Mouse (Mus musculus) limb, embryonic 12.5 days (tissue): Measurements from ENCODE around the gene T. TPM values are rescaled to one million over a fixed set of nuclear protein-coding genes. Genes with fewer than 3 reads are reported as not detected.
A peak's percentile ranks its signal among the peaks of the same experiment; 100 is the strongest.

Experiments used
- ATAC-seq: fragments of 200-750 bp; cut with Nextera tagmentation; 2 replicates; pipeline ENCODE4 v1.8.0; 2017; ENCODE audit warnings: low read depth, moderate TSS enrichment; ENCODE audit not compliant: insufficient number of reproducible peaks, insufficient read depth, low FRiP score, low TSS enrichment
- H3K27ac ChIP-seq: fragments of 300-500 bp; sonication (generic); 2 replicates; pipeline ENCODE4 v1.5.1; 2016; ENCODE audit warnings: mild to moderate bottlenecking, moderate library complexity
- H3K27me3 ChIP-seq: fragments of 300-500 bp; sonication (generic); 2 replicates; pipeline ENCODE4 v1.6.1; 2016; ENCODE audit warnings: mild to moderate bottlenecking, moderate library complexity
- H3K36me3 ChIP-seq: fragments of 300-500 bp; sonication (generic); 2 replicates; pipeline ENCODE4 v1.6.1; 2016; ENCODE audit warnings: mild to moderate bottlenecking, moderate library complexity
- H3K4me1 ChIP-seq: fragments of 300-500 bp; sonication (generic); replicated peaks from 2 replicates; pipeline ENCODE4 v1.6.1; 2016
- H3K4me2 ChIP-seq: fragments of 300-500 bp; sonication (generic); 2 replicates; pipeline ENCODE4 v1.6.1; 2016; ENCODE audit warnings: mild to moderate bottlenecking, moderate library complexity
- H3K4me3 ChIP-seq: fragments of 300-500 bp; sonication (generic); replicated peaks from 2 replicates; pipeline ENCODE4 v1.5.1; 2016; ENCODE audit warnings: mild to moderate bottlenecking
- H3K9ac ChIP-seq: fragments of 300-500 bp; sonication (generic); replicated peaks from 2 replicates; pipeline ENCODE4 v1.6.1; 2016; ENCODE audit warnings: mild to moderate bottlenecking, moderate library complexity
- H3K9me3 ChIP-seq: fragments of 300-500 bp; sonication (generic); 2 replicates; pipeline ENCODE4 v1.6.1; 2016; ENCODE audit warnings: mild to moderate bottlenecking, moderate library complexity
- WGBS: fragments of 180-500 bp; shearing (Covaris S2); methylation state at CpG from one replicate; pipeline ENCODE4 v1.1.7; 2016; 5-methylcytosine and 5-hydroxymethylcytosine counted together
- polyA plus RNA-seq: library from polyadenylated mRNA; unstranded; fragments of >200 nt; fragmentation: Nextera tagmentation; extraction: Ambion mirVana; gene quantifications from 2 replicates; pipeline ENCODE4 v1.2.1, GENCODE M21; 2016

The T gene
- polyA plus RNA-seq, 1 experiment from 2014 or later: 1.5 TPM

GRCm38 (mm10) chr17:8468716-8469344, 34.6 kb downstream of the T start:
- Histone ChIP-seq H3K36me3 (no peaks in the 10 kb centered on the region), H3K4me2 (no peak overlapping the region), H3K9ac (no peak overlapping the region), H3K27me3 (peaks cover 81% of the 10 kb centered on the region), H3K4me3 (no peak overlapping the region), H3K27ac (no peak overlapping the region), H3K9me3 (no peaks in the 10 kb centered on the region), H3K4me1 (no peaks in the 10 kb centered on the region; the same call in 1 of the 2 replicates)
- 16% methylated on average over 19 of the region's 19 CpGs for WGBS
- no peak for ATAC-seq

DNA sequence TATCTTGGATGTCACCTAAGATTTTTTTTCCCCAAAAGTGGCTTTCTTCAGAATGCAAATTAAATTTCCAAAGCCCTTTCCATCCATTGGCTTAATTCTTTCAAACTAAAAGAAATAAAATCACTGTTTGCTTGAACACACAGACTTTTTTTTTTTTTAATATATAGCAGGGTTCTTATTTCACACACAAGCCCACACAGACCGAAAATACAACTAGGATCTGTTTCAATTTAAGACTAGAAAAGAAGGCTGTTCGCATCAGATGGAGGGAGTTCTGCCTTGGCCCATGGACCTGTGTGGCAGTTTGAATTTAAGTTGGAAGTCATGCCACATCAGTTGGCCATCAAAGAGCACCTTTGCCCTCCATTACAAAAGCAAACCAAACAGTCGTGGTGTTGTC, 44.3 kb downstream of the T start:
- H3K36me3 ChIP-seq: no peaks in the 10 kb centered on the region
- peaks cover 27% of the 10 kb centered on the region for H3K27me3 ChIP-seq
- H3K4me3 ChIP-seq: no peak overlapping the region
- no peak for ATAC-seq
- no peak overlapping the region for H3K9ac ChIP-seq
- H3K27ac ChIP-seq: no peak overlapping the region
- H3K4me1 ChIP-seq: peaks cover 18% of the 10 kb centered on the region
- peaks cover 6% of the 10 kb centered on the region; the same call in 1 of the 2 replicates for H3K9me3 ChIP-seq
- no peak overlapping the region for H3K4me2 ChIP-seq
- WGBS: 71% methylated on average over 3 of the region's 3 CpGs

DNA sequence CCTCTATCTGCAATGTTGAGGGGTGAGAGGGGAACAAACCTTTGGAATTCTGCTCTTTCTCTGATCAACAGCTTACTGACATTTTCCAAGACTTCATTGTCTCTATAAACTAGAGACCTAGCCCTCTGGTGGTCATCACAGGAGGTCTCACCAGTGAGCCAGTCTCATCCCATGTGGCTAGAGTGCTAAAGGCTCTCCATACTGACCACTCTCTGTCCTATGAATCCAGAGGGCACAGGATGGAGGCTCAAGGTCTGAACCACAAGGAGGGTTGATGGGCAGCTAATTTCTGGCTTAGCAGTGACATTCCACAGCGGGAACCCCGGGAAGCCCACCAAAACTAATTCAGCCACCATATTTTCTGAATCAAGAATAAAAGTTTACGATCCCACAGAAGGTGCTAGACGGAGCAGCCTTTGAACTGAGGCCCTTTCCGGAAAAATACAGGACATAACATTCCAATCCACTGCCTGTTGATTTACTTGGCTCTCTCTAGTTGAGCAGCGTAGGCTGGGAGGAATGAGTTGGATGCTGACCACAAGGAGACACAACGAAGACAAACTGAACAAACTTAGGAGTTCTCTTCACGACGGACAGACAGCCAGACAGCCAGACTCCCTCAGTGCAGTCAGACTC, 45.4 kb downstream of the T start:
- no peak overlapping the region for H3K27ac ChIP-seq
- WGBS: 38% methylated on average over 9 of the region's 9 CpGs
- peaks cover 6% of the 10 kb centered on the region; the same call in 1 of the 2 replicates for H3K9me3 ChIP-seq
- no peak overlapping the region for H3K9ac ChIP-seq
- H3K4me1 ChIP-seq: peaks cover 18% of the 10 kb centered on the region
- no peak overlapping the region for H3K4me2 ChIP-seq
- peaks cover 33% of the 10 kb centered on the region for H3K27me3 ChIP-seq
- no peak for ATAC-seq
- no peaks in the 10 kb centered on the region for H3K36me3 ChIP-seq
- H3K4me3 ChIP-seq: no peak overlapping the region

GRCm38 (mm10) chr17:8481797-8482196, 47.6 kb downstream of the T start:
- Histone ChIP-seq H3K4me2 (no peak overlapping the region), H3K4me3 (no peak overlapping the region), H3K4me1 (peaks cover 18% of the 10 kb centered on the region), H3K9ac (no peak overlapping the region), H3K9me3 (peaks cover 6% of the 10 kb centered on the region; the same call in 1 of the 2 replicates), H3K27me3 (peaks cover 42% of the 10 kb centered on the region), H3K36me3 (no peaks in the 10 kb centered on the region), H3K27ac (no peak overlapping the region)
- no peak for ATAC-seq
- 41% methylated on average over 10 of the region's 10 CpGs for WGBS

DNA sequence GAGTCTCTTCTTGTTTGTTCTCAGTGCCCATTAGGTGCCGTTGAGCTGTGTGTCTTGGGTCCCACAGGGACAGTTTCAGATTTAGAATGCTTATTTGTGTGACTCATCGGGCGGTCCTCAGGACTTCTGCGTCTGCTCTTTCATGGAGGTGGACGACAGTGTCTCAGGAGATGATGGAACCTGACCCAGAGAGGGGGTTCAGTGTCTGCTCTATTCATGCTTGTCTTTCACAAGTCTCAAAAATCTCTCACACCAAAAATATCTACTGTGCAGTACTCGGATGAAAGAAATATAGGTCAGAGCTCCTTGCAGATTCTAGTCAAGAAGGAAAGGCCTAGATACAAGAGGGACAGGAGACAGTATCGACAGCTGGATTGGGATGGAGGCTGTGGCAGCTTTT, 48.7 kb downstream of the T start:
- H3K27ac ChIP-seq: no peak overlapping the region

DNA sequence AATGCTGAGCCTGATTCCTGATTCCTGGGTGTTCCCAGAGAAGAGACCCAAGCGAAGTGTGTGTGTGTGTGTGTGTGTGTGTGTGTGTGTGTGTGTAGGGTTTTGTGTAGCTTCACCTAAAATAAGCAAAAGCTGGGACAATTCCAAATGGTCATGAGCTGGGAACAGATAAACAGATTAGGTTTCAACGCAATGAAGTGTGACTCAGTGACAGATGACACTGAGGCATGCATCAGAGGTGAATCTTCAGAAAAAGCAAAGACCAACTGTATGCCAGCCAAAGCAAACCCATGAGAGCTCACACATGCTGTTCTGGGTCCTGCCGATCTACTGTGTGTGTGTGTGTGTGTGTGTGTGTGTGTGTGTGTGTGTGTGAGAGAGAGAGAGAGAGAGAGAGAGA, 50.0 kb downstream of the T start:
- Histone ChIP-seq H3K4me2 (no peak overlapping the region), H3K27me3 (peaks cover 43% of the 10 kb centered on the region), H3K4me1 (peaks cover 27% of the 10 kb centered on the region), H3K4me3 (no peak overlapping the region), H3K9ac (no peak overlapping the region), H3K9me3 (no peaks in the 10 kb centered on the region), H3K27ac (no peak overlapping the region), H3K36me3 (no peaks in the 10 kb centered on the region)
- no peak for ATAC-seq
- 62% methylated on average over 3 of the region's 3 CpGs for WGBS

More for the DNA sequence above, 48.7 kb downstream of the T start:
- Histone ChIP-seq H3K27me3 (peaks cover 41% of the 10 kb centered on the region), H3K9ac (no peak overlapping the region), H3K4me3 (no peak overlapping the region), H3K4me1 (peaks cover 21% of the 10 kb centered on the region), H3K9me3 (peaks cover 4% of the 10 kb centered on the region; the same call in 1 of the 2 replicates), H3K4me2 (no peak overlapping the region), H3K36me3 (no peaks in the 10 kb centered on the region)
- no peak for ATAC-seq
- 79% methylated on average over 7 of the region's 7 CpGs for WGBS

DNA sequence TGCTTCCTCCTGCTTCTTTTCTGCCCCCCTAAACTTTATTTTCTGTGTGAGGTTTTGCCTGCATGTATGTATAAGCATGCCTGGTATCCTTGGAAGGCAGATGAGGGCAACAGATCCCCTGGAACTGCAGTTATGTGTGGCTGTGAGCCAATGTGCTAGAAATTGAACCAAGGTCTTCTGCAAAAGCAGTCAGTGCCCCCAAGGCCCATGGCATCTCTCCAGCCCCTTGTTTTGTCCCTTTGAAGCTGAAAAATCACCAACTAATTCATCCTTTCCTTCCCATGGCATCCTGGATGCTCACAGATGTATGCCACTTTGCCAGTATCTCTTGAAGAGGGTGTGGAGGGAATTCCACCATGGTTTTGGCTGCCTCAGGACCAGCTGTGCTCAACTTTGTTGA, 50.9 kb downstream of the T start:
- ATAC-seq: no peak
- no peaks in the 10 kb centered on the region for H3K9me3 ChIP-seq
- peaks cover 18% of the 10 kb centered on the region for H3K4me1 ChIP-seq
- H3K27me3 ChIP-seq: peaks cover 42% of the 10 kb centered on the region
- H3K27ac ChIP-seq: no peak overlapping the region
- H3K4me3 ChIP-seq: no peak overlapping the region
- H3K4me2 ChIP-seq: no peak overlapping the region
- H3K36me3 ChIP-seq: no peaks in the 10 kb centered on the region
- H3K9ac ChIP-seq: no peak overlapping the region

DNA sequence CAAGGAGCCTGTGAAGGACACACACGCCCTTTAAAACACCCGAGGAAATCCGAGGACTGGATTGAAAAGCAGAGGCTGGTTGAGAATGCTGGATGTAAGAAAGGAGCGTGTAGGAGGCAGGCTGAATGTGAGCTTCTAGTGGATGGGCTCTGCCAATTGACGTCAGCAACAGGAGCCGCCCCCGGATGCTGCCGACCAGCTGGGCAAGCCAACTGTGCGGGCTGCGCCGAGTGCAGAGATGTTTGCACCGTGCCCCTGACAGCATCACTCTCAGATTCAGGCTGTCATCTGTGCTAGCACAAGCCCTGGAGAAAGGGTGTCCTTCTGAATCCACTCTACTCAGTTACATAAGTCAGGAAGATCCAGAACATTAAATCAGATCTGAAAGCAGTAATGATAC, 53.6 kb downstream of the T start:
- peak overlapping the region; percentile 36 for H3K4me2 ChIP-seq
- 48% methylated on average over 12 of the region's 12 CpGs for WGBS

GRCm38 (mm10) chr17:8490971-8491370, 56.7 kb downstream of the T start:
- Histone ChIP-seq H3K36me3 (no peaks in the 10 kb centered on the region), H3K9ac (no peak overlapping the region), H3K27ac (no peak overlapping the region), H3K4me2 (no peak overlapping the region), H3K27me3 (peaks cover 24% of the 10 kb centered on the region), H3K9me3 (no peaks in the 10 kb centered on the region), H3K4me3 (no peak overlapping the region), H3K4me1 (peaks cover 11% of the 10 kb centered on the region; the same call in 1 of the 2 replicates)
- ATAC-seq: no peak
- 91% methylated on average over 5 of the region's 5 CpGs for WGBS

More for the DNA sequence above, 53.6 kb downstream of the T start:
- no peak overlapping the region for H3K27ac ChIP-seq
- peaks cover 11% of the 10 kb centered on the region; the same call in 1 of the 2 replicates for H3K4me1 ChIP-seq
- no peak for ATAC-seq
- H3K9ac ChIP-seq: no peak overlapping the region; the same call in 1 of the 2 replicates
- H3K27me3 ChIP-seq: peaks cover 41% of the 10 kb centered on the region
- H3K9me3 ChIP-seq: no peaks in the 10 kb centered on the region
- H3K4me3 ChIP-seq: no peak overlapping the region
- no peaks in the 10 kb centered on the region for H3K36me3 ChIP-seq

Other genes with a start within 250 kb of the T start
- not detected in 2 replicates for gene Ccr6, start 198.4 kb upstream of the T start, polyA plus RNA-seq
- 106 and 119 TPM in 2 replicates for gene Mpc1, start 151.5 kb upstream of the T start, polyA plus RNA-seq
- gene Sft2d1, start 123.3 kb upstream of the T start, polyA plus RNA-seq: 58.7 and 62.4 TPM in 2 replicates
- gene Prr18, start 97.0 kb upstream of the T start, polyA plus RNA-seq: 0.54 and 0.60 TPM in 2 replicates
- gene T2, start 78.4 kb upstream of the T start, polyA plus RNA-seq: 1.4 and 1.6 TPM in 2 replicates
- 2.4 and 4.4 TPM in 2 replicates for gene Pde10a, start 90.9 kb downstream of the T start, polyA plus RNA-seq
- gene Gm17087, start 132.5 kb downstream of the T start, polyA plus RNA-seq: not detected in 2 replicates